Mouse (Mus musculus) E14TG2a.4 (cell line): ENCODE measurements around the gene Rasgrf2.
"Not testable (repeated sequence)": the region's sequence is repeated elsewhere in the genome, so short reads cannot be mapped to it uniquely, and the experiment has no call there.

ENCODE experiments used
- H3K27me3 ChIP-seq: 2 replicates; pipeline ENCODE4 v1.6.1; 2014; ENCODE audit warnings: low read length, control low read depth; ENCODE audit not compliant: insufficient read depth
- H3K36me3 ChIP-seq: 2 replicates; pipeline ENCODE4 v1.6.1; 2014; ENCODE audit warnings: low read length, control low read depth; ENCODE audit not compliant: insufficient read depth
- H3K4me1 ChIP-seq: replicated peaks from 2 replicates; pipeline ENCODE4 v1.6.1; 2014; ENCODE audit warnings: low read depth, low read length, control low read depth
- H3K4me3 ChIP-seq: replicated peaks from 2 replicates; pipeline ENCODE4 v1.5.1; 2014; ENCODE audit warnings: mild to moderate bottlenecking, low read length
- H3K9me3 ChIP-seq: 2 replicates; pipeline ENCODE4 v1.6.1; 2014; ENCODE audit warnings: low read length, control low read depth
- CTCF ChIP-seq: conservative IDR thresholded peaks from 2 replicates; pipeline ENCODE4 v1.5.1; 2014; ENCODE audit warnings: low read length
- NANOG ChIP-seq: IDR thresholded peaks from 2 replicates; pipeline ENCODE4 v1.6.1; 2014; ENCODE audit warnings: borderline replicate concordance, low read length, mixed read lengths
- POU5F1 ChIP-seq: IDR thresholded peaks from 2 replicates; pipeline ENCODE4 v1.6.1; 2014; ENCODE audit warnings: low read length, borderline replicate concordance

Rasgrf2 gene

DNA sequence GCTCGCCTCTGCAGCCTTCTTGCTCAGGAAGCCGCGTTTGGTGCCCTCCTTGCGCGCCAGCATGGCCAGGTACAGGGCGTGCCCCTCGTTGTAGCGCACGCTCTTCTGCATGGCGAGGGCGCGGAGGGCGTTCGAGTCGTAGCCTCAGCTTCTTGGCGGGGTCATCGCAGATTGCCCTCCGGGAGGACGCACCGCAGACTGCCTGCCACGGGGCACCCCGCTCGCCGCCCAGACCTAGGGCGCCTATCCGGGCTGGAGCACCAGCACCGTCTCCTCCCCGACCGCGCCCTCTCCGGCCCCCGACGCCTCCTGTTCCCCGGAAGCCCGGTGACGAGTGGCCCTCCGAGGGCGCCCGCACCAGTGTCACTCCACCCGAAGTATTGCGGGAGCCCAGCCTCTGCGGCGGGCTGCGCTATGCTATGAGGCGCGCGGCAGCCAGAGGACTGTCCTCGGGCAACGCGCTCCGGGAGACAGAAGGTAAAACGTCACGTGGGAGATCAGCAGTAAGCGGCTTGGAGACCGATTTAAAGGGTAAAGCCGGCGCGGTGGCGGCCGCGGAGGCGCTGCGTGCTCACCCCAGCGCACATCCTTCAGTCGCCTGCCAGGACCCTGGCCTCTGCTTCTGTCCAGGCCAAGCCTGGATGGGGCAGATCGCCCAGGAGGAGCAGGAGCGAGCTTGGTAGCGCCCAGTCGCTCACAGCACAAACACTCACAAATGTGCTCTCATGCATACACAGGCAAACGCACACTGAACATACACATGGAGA lies at the start of gene Rasgrf2:
Rasgrf2 (minus strand) TSS at position 273 of the 767 bp plus-strand sequence.
- Histone ChIP-seq H3K27me3 (peaks cover 49% of the 10 kb centered on the region), H3K4me3 (peak within 1 kb of the TSS; percentile 82), H3K9me3 (no peaks in the 10 kb centered on the region), H3K4me1 (peaks cover 8% of the 10 kb centered on the region; the same call in 1 of the 2 replicates), H3K36me3 (no peaks in the 10 kb centered on the region)
- TF ChIP-seq POU5F1 (no peak), CTCF (no peak), NANOG (no peak)

DNA sequence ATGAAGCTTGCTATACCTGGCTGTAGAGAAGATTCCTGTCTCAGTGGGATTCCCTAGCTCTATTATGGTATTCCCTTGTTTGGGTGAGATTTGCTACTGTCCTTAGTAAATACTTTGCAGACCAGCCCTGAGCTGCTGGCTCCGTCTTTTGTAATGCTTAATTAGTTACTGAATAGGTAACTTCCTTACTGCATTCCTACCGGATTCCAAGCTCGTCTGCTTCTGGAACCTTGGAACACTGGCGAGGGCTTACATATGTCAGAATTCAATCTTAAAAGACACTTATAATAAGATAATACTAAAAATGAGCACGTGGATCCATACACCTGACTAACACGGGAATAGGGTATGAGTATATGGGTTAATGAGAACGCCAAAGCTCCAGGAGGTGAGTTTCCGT lies 41.2 kb upstream of the Rasgrf2 start:
- Histone ChIP-seq H3K9me3 (peaks cover 25% of the 10 kb centered on the region; the same call in 1 of the 2 replicates), H3K4me1 (peaks cover 21% of the 10 kb centered on the region)
- H3K4me3 ChIP-seq, H3K27me3 ChIP-seq, H3K36me3 ChIP-seq: not testable (repeated sequence)

DNA sequence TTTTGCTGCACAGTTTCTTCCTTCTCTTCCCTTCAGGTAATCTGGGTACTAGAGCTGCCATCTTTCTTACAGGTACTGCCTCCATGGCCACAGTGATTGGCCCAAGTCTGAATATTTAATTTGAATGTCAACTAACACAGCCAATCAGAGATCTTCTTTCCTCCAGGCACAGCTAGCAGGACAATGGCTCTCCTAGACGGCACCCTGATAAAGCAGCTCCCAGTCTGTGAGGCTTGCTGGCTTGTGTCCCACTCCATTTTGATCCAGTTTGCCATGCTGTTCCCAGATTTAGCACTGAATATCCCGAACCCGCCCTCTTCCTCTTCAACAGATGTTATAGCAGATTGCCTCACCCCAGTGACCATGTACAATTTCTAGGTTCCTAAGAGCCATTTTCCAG lies 19.1 kb upstream of the Rasgrf2 start:
- no peak overlapping the region for H3K4me3 ChIP-seq
- H3K36me3 ChIP-seq = no peaks in the 10 kb centered on the region
- H3K4me1 ChIP-seq = no peaks in the 10 kb centered on the region
- peaks cover 15% of the 10 kb centered on the region for H3K9me3 ChIP-seq
- no peaks in the 10 kb centered on the region for H3K27me3 ChIP-seq
- TF ChIP-seq POU5F1 = no peak
- no peak for TF ChIP-seq CTCF
- no peak for TF ChIP-seq NANOG

DNA sequence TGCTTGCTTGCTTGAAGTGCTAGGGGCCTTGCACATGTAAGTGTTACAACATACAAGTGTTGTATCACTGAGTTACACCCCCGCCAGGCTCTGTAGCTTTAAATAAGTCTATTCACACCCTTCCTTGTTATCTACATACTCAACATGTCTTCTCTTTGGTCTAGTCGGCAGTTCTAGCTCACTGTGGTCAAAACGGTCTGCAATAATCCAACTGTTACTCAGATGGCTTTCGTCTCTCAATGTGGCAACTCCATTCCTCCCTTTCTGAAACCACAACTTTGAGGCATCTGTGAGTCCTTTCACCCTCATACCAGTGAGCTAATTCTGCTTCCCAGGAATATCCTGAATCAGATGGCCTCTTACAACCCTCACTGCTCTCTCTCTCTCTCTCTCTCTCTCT lies 17.4 kb upstream of the Rasgrf2 start:
- H3K4me1 ChIP-seq = no peaks in the 10 kb centered on the region
- TF ChIP-seq POU5F1 (no peak), NANOG (no peak)
- peaks cover 32% of the 10 kb centered on the region for H3K9me3 ChIP-seq
- no peaks in the 10 kb centered on the region for H3K36me3 ChIP-seq
- no peaks in the 10 kb centered on the region for H3K27me3 ChIP-seq
- no peak overlapping the region for H3K4me3 ChIP-seq

DNA sequence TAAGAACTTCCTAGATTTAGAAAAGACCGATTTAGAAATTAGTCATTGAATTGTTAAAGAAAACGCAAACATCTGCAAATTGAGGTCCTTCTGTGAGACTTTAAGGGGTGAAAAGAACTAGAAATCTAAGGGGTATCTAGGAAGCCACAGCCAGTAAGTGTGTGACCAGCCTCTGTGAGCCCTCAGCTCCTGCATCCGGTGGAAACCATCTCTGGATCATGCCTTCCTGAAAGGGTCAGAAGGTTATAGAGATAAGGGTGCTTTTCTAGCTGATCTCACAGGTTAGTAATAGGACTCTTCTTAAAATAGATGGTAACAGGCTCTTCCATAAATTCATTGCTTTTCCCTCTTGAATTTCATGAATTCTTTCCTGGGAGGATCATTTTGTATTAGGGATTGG lies 3.3 kb upstream of the Rasgrf2 start:
- Histone ChIP-seq H3K4me3 (no peak overlapping the region), H3K9me3 (peaks cover 13% of the 10 kb centered on the region), H3K4me1 (peaks cover 8% of the 10 kb centered on the region; the same call in 1 of the 2 replicates), H3K36me3 (no peaks in the 10 kb centered on the region), H3K27me3 (peaks cover 35% of the 10 kb centered on the region)
- TF ChIP-seq POU5F1 = no peak
- TF ChIP-seq NANOG = no peak
- TF ChIP-seq CTCF = no peak

- TF ChIP-seq POU5F1 = no peak
- TF ChIP-seq NANOG = no peak
- no peak for TF ChIP-seq CTCF
- H3K4me1 ChIP-seq = peaks cover 8% of the 10 kb centered on the region; the same call in 1 of the 2 replicates
- H3K27me3 ChIP-seq = peaks cover 48% of the 10 kb centered on the region
- H3K36me3 ChIP-seq = no peaks in the 10 kb centered on the region
- no peak overlapping the region for H3K4me3 ChIP-seq
- no peaks in the 10 kb centered on the region for H3K9me3 ChIP-seq
These were observed 1.1 kb upstream of the Rasgrf2 start for GRCm38 (mm10) chr13:92132599-92132998.

- H3K27me3 ChIP-seq = peaks cover 51% of the 10 kb centered on the region
- no peaks in the 10 kb centered on the region for H3K36me3 ChIP-seq
- H3K4me1 ChIP-seq = peaks cover 8% of the 10 kb centered on the region; the same call in 1 of the 2 replicates
- H3K9me3 ChIP-seq = no peaks in the 10 kb centered on the region
- peak overlapping the region; percentile 82 for H3K4me3 ChIP-seq
- TF ChIP-seq CTCF (no peak), NANOG (no peak), POU5F1 (no peak)
These were observed 467 bp downstream of the Rasgrf2 start for GRCm38 (mm10) chr13:92130994-92131383.

DNA sequence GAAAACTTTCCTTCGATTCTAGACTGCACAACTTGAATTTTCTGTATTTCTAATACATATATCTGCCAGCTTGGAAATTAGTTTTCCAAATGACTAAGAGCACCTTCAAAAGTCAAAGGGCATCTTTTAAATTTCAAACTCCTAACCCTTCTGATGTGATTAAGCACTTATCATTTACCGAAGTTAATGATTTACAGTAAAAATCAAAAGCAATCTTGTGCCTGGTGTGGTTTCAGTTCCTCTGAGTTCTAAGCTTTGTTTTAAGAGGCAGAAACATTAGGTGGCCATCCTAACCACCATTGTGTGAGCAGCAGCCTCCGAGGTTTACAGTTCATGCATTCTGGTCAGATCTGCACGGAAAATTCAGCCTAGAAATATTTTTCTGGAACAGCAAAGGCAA lies 1.6 kb downstream of the Rasgrf2 start:
- TF ChIP-seq POU5F1 (no peak), NANOG (no peak), CTCF (no peak)
- no peak overlapping the region for H3K4me3 ChIP-seq
- no peaks in the 10 kb centered on the region for H3K36me3 ChIP-seq
- peaks cover 8% of the 10 kb centered on the region; the same call in 1 of the 2 replicates for H3K4me1 ChIP-seq
- no peaks in the 10 kb centered on the region for H3K9me3 ChIP-seq
- peaks cover 52% of the 10 kb centered on the region for H3K27me3 ChIP-seq

DNA sequence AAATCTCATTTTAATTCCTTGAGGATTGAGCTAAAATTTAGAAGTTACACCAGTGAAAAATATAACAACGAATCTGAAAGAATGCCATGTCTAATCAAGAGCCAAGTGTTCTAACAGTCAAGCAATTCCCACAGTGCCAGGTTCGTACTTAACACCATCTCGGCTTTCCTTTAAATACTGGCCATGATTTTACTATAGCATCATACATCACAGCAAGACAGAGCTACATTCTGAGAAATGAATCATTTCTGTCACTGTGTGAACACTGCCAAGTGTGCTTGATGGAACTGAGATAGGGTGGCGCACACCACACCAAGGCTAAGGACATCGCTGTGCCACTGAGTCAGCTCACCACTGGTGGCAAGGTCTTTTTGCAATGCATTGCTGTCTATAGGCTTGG lies 5.6 kb downstream of the Rasgrf2 start:
- TF ChIP-seq POU5F1 (no peak), NANOG (no peak), CTCF (no peak)
- Histone ChIP-seq H3K4me1 (peaks cover under 1% of the 10 kb centered on the region; the same call in 1 of the 2 replicates), H3K27me3 (peaks cover 28% of the 10 kb centered on the region), H3K4me3 (no peak overlapping the region), H3K9me3 (no peaks in the 10 kb centered on the region), H3K36me3 (no peaks in the 10 kb centered on the region)
